Mouse (Mus musculus) frontal cortex, adult (tissue): ENCODE measurements around the gene Ifngr2.
A peak's percentile ranks its signal among the peaks of the same experiment; 100 is the strongest.

Experiments used
- ATAC-seq: cut with Nextera tagmentation; 2 replicates; pipeline ENCODE4 v1.9.2; 2017; ENCODE audit warnings: mild to moderate bottlenecking, moderate library complexity, mixed read lengths; ENCODE audit not compliant: low TSS enrichment

Gene Ifngr2

GRCm38 (mm10) chr16:91536372-91536771, 10.5 kb upstream of the Ifngr2 start:
- no peak for ATAC-seq

GRCm38 (mm10) chr16:91537065-91537464, 9.8 kb upstream of the Ifngr2 start:
- no peak for ATAC-seq

DNA sequence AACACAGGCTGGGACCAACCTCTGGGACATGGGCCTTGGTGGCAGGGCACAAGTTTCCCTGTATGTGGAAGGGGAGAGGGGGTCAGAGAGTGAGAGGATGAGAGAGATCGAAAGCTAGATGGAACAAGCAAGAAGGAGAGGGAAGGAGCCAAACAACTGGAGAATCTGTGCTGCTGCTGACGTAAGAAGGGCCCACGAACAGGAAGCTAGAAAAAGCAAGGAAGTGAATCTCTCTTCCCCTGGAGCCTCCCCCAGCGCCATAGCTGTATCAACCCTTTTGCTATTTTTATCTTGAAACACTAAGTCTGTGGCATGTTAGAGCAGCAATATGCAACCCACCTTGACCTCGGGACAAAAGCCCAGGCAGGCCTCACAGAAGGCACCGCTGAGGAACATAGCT, 8.8 kb upstream of the Ifngr2 start:
- ATAC-seq = no peak

DNA sequence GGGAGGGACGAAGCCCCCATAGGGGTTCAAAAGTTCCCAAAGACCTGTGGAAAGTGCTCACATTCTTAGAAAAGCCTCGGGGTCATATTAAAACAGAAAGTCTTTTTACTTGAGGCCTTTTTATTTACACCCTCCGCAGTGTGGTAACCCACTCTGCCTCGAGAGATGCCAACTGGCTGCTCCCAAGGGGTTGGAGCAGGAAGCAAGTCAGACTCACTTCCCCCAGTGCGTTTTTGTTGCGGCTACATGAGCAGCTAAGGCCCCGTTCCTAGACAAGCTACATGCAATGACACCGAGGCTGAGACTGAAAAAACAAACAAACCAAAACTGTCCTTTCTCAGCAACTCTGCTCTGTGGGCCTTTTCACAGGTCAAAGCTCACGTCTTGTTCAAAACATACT, 8.4 kb upstream of the Ifngr2 start:
- no peak for ATAC-seq

- peak; percentile 73 for ATAC-seq
Observed at GRCm38 (mm10) chr16:91541573-91542081, 5.2 kb upstream of the Ifngr2 start.

GRCm38 (mm10) chr16:91543619-91544018, 3.3 kb upstream of the Ifngr2 start:
- ATAC-seq = no peak

- no peak for ATAC-seq
Observed at GRCm38 (mm10) chr16:91545597-91546281, 1.1 kb upstream of the Ifngr2 start.

- no peak for ATAC-seq
Observed at GRCm38 (mm10) chr16:91546391-91546835, 459 bp upstream of the Ifngr2 start.

DNA sequence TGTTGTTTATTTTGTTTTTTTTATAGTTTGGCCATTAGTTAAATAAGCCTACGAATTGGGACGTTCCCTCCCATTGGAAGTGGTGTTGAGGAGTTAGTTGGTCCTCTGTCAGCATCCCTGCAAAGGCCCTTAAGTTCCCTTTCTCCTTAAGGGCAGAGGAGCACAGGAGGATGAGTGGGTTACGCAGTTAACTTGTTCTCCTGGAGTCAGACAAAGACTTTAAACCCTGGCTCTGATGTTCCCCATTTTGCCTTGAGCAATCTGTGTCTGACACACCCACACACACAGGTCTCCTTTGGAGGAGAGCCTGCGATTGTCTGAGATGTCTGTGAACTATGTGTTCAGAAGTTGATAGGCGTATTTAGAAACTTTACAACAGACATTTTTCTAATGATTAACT, 1.1 kb downstream of the Ifngr2 start:
- peak; percentile 42 for ATAC-seq

DNA sequence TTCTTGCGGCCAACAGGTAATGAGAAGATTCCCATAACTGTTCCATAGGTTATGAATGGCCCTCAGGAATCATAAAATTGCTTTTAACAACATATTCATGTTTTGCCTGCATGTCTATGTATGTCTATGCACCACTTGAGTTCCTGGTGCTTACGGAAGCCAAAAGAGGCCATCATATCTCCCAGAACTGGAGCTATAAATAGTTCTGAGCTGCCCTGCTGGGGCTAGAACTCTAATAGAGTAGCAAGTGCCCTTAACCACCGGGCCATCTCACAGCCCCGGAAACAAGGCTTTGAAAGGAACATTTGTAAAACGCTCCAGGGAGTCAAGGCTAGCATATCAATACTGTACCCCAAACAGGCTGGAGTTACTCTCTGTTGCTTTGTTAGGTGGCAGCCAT, 1.7 kb downstream of the Ifngr2 start:
- ATAC-seq = no peak

GRCm38 (mm10) chr16:91548996-91549395, 2.1 kb downstream of the Ifngr2 start:
- ATAC-seq = no peak

DNA sequence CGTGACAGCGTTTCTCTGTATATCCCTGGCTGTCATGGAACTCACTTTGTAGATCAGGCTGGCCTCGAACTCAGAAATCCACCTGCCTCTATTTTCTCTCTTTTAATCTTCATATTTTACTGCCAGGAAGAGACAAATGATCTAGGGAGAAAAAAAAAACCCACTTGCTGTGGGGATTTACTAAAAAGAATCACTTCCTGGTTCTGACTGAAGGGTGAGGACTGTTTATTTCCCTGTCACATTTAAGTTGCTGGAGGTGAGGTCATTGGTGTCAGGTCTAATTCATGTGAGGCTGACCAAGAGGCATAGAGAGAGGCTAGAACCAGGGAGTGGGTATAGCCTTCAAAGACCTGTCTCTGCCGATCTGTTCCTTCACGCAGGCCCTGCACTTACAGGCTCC, 2.7 kb downstream of the Ifngr2 start:
- ATAC-seq = no peak

- ATAC-seq = no peak
Observed at GRCm38 (mm10) chr16:91551081-91551524, 4.2 kb downstream of the Ifngr2 start.

DNA sequence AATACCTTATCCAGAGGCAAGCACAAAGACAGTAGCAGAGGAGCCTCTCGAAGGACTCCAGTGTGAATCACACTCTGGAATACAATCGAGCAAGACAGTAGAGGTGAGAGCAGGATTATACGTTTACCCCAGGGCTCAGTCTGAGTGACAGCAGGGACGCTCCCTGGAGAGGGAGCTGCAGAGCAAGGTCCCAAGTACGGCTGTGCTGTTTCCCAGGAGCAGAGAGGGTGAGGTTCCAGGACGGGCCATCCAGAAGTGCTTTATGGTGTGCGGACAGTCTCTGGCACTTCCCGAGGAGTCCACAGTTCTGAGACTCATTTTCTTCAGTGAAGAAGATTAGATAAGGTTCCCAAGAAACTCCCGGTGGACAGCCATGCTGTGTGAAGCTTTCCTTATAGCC, 5.2 kb downstream of the Ifngr2 start:
- no peak for ATAC-seq

DNA sequence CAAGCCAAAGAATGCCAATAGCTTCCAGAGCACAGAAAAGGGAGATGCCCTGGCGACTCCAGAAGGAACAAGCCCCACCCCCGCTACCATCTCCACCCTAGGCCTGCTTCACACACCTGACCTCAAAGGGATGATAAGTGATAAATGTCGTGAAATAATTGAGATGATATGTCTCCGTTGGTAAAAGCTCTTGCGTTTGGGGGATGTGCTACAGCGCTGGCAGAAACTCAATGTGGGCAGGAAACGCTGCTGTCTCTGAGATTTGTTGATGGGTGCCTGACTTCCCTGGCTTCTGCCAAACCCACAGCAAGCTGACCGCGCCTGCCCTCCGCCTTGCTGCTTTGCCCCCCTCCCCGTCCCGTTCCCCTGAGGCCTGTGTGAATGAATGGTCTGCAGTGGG, 6.8 kb downstream of the Ifngr2 start:
- ATAC-seq = no peak

- ATAC-seq = no peak
Observed at GRCm38 (mm10) chr16:91555017-91555605, 8.2 kb downstream of the Ifngr2 start.

- ATAC-seq = no peak
Observed at GRCm38 (mm10) chr16:91556659-91557058, 9.8 kb downstream of the Ifngr2 start.

GRCm38 (mm10) chr16:91557214-91557613, 10.3 kb downstream of the Ifngr2 start:
- no peak for ATAC-seq

DNA sequence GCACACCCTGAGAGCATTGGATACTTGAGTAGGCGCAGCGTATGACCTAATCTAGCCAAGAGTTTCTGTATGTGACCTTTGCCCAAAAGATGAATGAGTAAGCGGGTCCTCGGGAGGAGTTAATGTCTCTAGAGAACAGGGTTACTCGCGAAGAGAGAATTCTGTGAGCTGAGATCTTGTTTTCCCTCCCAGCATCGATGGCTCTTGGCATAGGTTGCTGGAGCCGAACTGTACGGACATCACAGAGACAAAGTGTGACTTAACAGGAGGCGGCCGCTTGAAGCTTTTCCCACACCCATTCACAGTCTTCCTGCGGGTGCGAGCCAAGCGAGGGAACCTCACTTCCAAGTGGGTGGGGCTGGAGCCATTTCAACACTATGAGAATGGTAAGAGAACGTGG, 10.8 kb downstream of the Ifngr2 start:
- ATAC-seq = peak; percentile 72

GRCm38 (mm10) chr16:91561099-91561498, 14.2 kb downstream of the Ifngr2 start:
- ATAC-seq = peak; percentile 72; the same call in 1 of the 2 replicates

- ATAC-seq = no peak
Observed at GRCm38 (mm10) chr16:91561541-91562457, 14.9 kb downstream of the Ifngr2 start.

GRCm38 (mm10) chr16:91564580-91565291, 17.9 kb downstream of the Ifngr2 start:
- ATAC-seq = no peak
